Mouse (Mus musculus) embryonic stem cell, embryonic (primary cell): Measurements from ENCODE around the gene Olfr1131.
"Not testable (repeated sequence)": the region's sequence is repeated elsewhere in the genome, so short reads cannot be mapped to it uniquely, and the experiment has no call there.

Experiments
- CTCF ChIA-PET, 4 experiments: fragments of 300-600 bp in 2 of 4; fragments of 350-600 bp in 2 of 4; sonication (Branson Sonifier 250); formaldehyde crosslinking; loops; one replicate each; lab custom pipeline; 2022; ENCODE audit warnings: inconsistent platforms in 2 of 4; lab: Charles Lee
- POLR2A ChIA-PET, 4 experiments: fragments of 300-600 bp in 2 of 4; fragments of 350-600 bp in 2 of 4; sonication (Branson Sonifier 250); formaldehyde crosslinking; loops; one replicate each; lab custom pipeline; 2022; ENCODE audit warnings: antibody characterized with exemption in 4 of 4, inconsistent platforms in 1 of 4; lab: Charles Lee

The Olfr1131 gene

DNA sequence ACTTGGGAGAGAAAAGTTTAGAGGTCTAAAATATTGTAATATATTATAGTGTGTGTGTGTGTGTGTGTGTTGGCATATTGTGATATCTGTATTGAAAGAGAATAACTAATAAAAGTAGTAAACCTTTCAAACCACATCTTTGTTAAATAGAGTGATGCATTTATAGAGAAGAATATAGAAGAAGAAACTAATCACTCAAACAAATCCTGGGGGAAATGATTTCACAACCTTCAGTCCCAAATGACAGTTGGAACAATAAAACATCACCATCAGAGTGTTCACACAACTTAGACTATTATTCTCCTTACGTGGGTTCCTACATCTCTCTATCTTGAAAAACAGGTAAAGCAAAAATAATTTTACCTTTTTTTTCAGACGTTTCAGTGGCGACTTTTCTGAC lies at the start of gene Olfr1131:
Gene Olfr1131 (plus strand): TSS at position 301 of the 400 bp plus-strand sequence.
- ChIA-PET POLR2A (no interaction called here), CTCF (no interaction called here)

DNA sequence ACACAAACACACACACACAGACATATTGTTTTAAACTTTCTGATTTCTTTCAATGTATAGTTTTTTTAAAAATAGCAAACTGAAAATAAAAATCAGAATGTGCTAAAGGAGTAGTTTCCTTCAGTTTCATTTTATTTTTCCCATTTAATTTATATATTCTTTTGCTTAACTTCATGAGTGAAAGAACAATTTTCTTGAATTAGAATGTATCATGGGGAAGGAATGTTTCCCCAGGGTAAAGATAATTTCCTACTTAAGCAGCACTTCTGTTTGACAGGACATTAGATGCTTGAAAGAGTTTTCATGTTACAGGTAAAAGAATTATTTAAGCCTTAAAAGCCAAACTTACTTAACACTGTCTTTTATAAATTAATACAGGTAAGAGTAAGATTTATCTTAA lies 21.0 kb upstream of the Olfr1131 start, which contains the start of gene Olfr1130:
Gene Olfr1130 (plus strand): TSS at position 301 of the 400 bp plus-strand sequence.
- POLR2A ChIA-PET, CTCF ChIA-PET: not testable (repeated sequence)

DNA sequence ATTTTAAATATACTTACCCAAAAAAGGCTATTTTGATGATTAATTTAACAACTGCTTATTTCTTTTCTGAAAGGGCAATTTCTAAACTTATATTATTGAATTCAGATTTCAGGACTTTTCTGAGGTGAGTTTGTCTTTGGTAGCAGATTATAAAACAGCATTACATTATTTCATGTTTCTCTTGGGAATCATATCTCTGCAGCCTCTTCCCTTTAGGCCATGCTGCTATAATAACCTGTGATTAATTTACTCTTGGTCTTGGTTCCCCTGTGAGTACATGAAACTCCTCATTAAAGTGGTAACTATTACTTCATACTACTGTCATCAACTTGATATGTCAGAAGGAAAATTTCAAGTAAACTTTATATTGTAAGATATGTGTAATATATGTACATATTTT lies 10.5 kb downstream of the Olfr1131 start, which contains the start of gene Olfr1132:
Gene Olfr1132 (minus strand): TSS at position 101 of the 400 bp plus-strand sequence.
- POLR2A ChIA-PET, result no interaction called here
- CTCF ChIA-PET, result no interaction called here

DNA sequence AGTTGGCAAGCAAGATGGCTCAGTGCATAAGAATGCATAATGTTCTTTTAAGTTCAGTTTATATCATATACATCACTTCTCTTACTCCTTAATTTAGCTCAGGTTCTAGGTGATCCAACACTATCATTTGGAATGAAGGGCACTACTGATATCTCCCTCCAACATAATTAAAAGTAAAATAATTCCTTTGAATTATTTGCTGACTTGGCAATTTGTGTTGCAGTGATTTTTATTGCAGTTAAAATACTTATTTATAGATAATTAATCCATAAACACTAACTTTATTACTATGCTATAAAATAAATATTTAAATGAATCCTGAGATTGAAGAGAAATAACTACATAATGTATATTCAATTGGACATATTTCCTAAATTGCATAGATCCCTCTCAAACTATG lies 15.5 kb downstream of the Olfr1131 start:
- ChIA-PET CTCF (interaction anchor here in 1 of 4 experiments (0.5 kb wide), 1 partner anchor 405 kb away, joined by 3 read pairs; no protein-coding TSS in a partner anchor), POLR2A (no interaction called here)

DNA sequence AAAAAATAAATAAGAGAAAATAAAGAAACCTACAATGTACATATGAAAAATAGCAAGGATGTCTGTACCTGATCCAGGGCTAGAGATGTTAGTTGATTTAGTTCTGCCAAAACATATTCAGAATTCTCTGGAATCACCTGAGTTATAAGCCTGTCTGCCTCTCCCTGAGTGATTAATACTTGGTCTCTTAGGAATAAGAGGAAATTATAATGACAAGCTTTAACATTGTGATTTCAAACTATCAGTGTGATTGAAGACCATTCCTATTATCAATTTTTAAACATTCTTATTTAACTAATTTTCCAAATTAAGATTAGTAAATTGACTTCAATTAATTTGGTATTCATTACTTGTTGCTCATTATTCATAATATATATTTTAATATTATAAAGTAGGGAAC lies 20.4 kb downstream of the Olfr1131 start, which contains the start of gene Olfr1133:
Gene Olfr1133 (minus strand): TSS at position 101 of the 400 bp plus-strand sequence.
- POLR2A ChIA-PET, result no interaction called here
- CTCF ChIA-PET, result no interaction called here

DNA sequence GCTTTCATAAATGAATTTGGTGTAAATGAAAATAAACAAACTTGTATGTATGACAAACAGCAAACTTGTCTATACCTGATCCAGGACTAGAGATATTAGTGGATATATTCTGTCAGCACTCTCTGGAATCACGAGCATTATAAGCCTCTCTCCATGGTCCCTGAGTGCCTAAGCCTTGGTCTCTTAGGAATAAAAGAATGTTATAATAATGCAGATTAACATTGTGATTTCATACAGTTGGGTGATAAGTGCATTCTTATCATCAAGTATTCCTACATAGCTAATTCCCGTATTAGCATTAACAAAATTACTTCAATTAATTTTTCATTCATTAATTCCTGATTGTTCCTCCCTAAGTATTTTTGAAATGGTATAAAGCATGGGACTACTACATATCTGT lies 31.5 kb downstream of the Olfr1131 start, which contains the start of gene Olfr1134:
Gene Olfr1134 (minus strand): TSS at position 101 of the 400 bp plus-strand sequence.
- ChIA-PET POLR2A (no interaction called here), CTCF (no interaction called here)

DNA sequence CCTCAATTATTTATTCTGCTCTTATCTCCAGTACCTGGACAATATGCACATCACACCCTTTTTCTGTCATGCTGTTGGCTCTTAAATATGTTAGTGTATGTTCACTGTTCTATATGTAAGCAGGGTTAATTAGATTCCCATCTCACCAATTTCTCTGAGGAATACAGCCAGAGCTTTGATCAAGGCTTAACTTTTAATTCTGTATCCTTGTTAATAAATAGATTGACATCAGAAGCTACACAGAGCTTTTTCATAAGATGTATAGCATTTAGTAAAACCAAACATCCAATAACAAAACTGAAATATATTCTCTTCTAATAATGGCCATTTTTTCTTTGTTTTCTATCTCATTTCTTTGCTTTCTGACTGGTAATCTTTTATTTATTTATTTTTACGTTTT lies 46.7 kb downstream of the Olfr1131 start, which contains the start of gene Olfr1135:
Gene Olfr1135 (minus strand): TSS at position 101 of the 400 bp plus-strand sequence.
- ChIA-PET CTCF (no interaction called here), POLR2A (no interaction called here)
